Mouse (Mus musculus) hindbrain, embryonic 10.5 days (tissue): ENCODE data around the gene Slc25a48. TPM values are rescaled to one million over a fixed set of nuclear protein-coding genes. Genes with fewer than 3 reads are reported as not detected.

Experiments
- DNase-seq: peaks from one replicate; pipeline ENCODE4 v3.0.0-alpha.2; 2017; ENCODE audit warnings: low spot score
- H3K27ac ChIP-seq: fragments of 300-500 bp; sonication (generic); 2 replicates; pipeline ENCODE4 v1.5.1; 2016; ENCODE audit warnings: mild to moderate bottlenecking, moderate library complexity
- H3K27me3 ChIP-seq: fragments of 300-500 bp; sonication (generic); 2 replicates; pipeline ENCODE4 v1.6.1; 2016; ENCODE audit warnings: mild to moderate bottlenecking; ENCODE audit not compliant: poor library complexity, insufficient read depth, severe bottlenecking
- H3K36me3 ChIP-seq: fragments of 300-500 bp; sonication (generic); 2 replicates; pipeline ENCODE4 v1.6.1; 2016; ENCODE audit warnings: mild to moderate bottlenecking, moderate library complexity
- H3K4me1 ChIP-seq: fragments of 300-500 bp; sonication (generic); replicated peaks from 2 replicates; pipeline ENCODE4 v1.6.1; 2016; ENCODE audit warnings: mild to moderate bottlenecking
- H3K4me3 ChIP-seq: fragments of 300-500 bp; sonication (generic); 2 replicates; pipeline ENCODE4 v1.5.1; 2016; ENCODE audit warnings: mild to moderate bottlenecking, moderate library complexity
- H3K9me3 ChIP-seq: fragments of 300-500 bp; sonication (generic); 2 replicates; pipeline ENCODE4 v1.6.1; 2016; ENCODE audit warnings: mild to moderate bottlenecking, moderate library complexity
- WGBS: fragments of 180-500 bp; shearing (Covaris S2); methylation state at CpG from one replicate; pipeline ENCODE4 v1.1.7; 2016; 5-methylcytosine and 5-hydroxymethylcytosine counted together
- polyA plus RNA-seq: library from polyadenylated mRNA; unstranded; fragments of >200 nt; fragmentation: Nextera tagmentation; extraction: Ambion mirVana; gene quantifications from 2 replicates; pipeline ENCODE4 v1.2.1, GENCODE M21; 2016

Slc25a48 gene
- polyA plus RNA-seq, 1 experiment from 2014 or later, result 0.12 TPM

GRCm38 (mm10) chr13:56428724-56429500 lies 9.2 kb upstream of the Slc25a48 start:
- DNase-seq, result peak; percentile 86
- Histone ChIP-seq H3K27me3 (peaks cover 51% of the 10 kb centered on the region), H3K4me3 (no peak overlapping the region), H3K9me3 (no peaks in the 10 kb centered on the region), H3K4me1 (peaks cover 25% of the 10 kb centered on the region), H3K36me3 (no peaks in the 10 kb centered on the region), H3K27ac (peak overlapping the region; percentile 29; the same call in 1 of the 2 replicates)
- 31% methylated on average over 16 of the region's 16 CpGs for WGBS

DNA sequence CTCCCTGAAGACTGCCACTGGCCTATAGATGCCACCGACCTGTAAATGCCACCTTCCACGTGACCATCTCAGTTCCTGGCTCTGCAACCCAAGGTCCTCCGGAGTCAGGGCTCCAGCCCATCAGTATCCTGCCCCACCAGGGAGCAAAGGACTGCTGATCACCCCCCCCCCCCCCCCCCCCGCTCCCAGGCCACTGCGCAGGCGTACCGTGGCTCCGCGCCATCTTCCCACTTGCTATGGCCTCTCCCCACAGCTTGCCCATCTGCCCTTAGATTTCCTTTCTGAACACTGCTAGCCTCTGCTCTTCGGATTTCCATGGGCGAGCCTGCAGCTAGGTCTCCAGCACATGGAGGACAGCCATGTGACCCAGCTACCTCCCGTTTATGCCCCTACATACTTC lies 5.7 kb upstream of the Slc25a48 start:
- Histone ChIP-seq H3K4me1 (peaks cover 37% of the 10 kb centered on the region), H3K27ac (0 out of 2 replicates have a peak overlapping the region, but pooled peaks have one; percentile 70), H3K4me3 (no peak overlapping the region), H3K9me3 (no peaks in the 10 kb centered on the region), H3K36me3 (no peaks in the 10 kb centered on the region), H3K27me3 (peaks cover 70% of the 10 kb centered on the region)
- no peak for DNase-seq
- 88% methylated on average over 11 of the region's 12 CpGs for WGBS

GRCm38 (mm10) chr13:56433466-56433865 lies 4.7 kb upstream of the Slc25a48 start:
- Histone ChIP-seq H3K27ac (peak overlapping the region; percentile 70), H3K27me3 (peaks cover 70% of the 10 kb centered on the region), H3K4me3 (no peak overlapping the region), H3K9me3 (no peaks in the 10 kb centered on the region), H3K36me3 (no peaks in the 10 kb centered on the region), H3K4me1 (peaks cover 44% of the 10 kb centered on the region)
- WGBS, result 9% methylated on average over 10 of the region's 10 CpGs
- DNase-seq, result peak; percentile 88

- H3K4me3 ChIP-seq, result no peak overlapping the region
- H3K4me1 ChIP-seq, result peaks cover 44% of the 10 kb centered on the region
- no peaks in the 10 kb centered on the region for H3K9me3 ChIP-seq
- DNase-seq, result no peak
- no peaks in the 10 kb centered on the region for H3K36me3 ChIP-seq
- peaks cover 71% of the 10 kb centered on the region for H3K27me3 ChIP-seq
- 75% methylated on average over 9 of the region's 9 CpGs for WGBS
- peak overlapping the region; percentile 70 for H3K27ac ChIP-seq
These were observed 3.8 kb upstream of the Slc25a48 start for GRCm38 (mm10) chr13:56434311-56434751.

GRCm38 (mm10) chr13:56435615-56436287 lies 2.4 kb upstream of the Slc25a48 start:
- 70% methylated on average over 10 of the region's 10 CpGs for WGBS
- H3K27ac ChIP-seq, result no peak overlapping the region
- no peaks in the 10 kb centered on the region for H3K36me3 ChIP-seq
- H3K4me3 ChIP-seq, result no peak overlapping the region
- H3K4me1 ChIP-seq, result peaks cover 43% of the 10 kb centered on the region
- no peaks in the 10 kb centered on the region for H3K9me3 ChIP-seq
- H3K27me3 ChIP-seq, result peaks cover 73% of the 10 kb centered on the region
- no peak for DNase-seq

- Histone ChIP-seq H3K4me3 (no peak overlapping the region), H3K9me3 (no peaks in the 10 kb centered on the region), H3K36me3 (no peaks in the 10 kb centered on the region), H3K4me1 (peaks cover 5% of the 10 kb centered on the region), H3K27ac (no peak overlapping the region), H3K27me3 (peaks cover 32% of the 10 kb centered on the region)
- DNase-seq, result no peak
- 84% methylated on average over 7 of the region's 7 CpGs for WGBS
These were observed 5.3 kb downstream of the Slc25a48 start for GRCm38 (mm10) chr13:56443411-56443810.

GRCm38 (mm10) chr13:56444112-56444511 lies 6.0 kb downstream of the Slc25a48 start:
- no peaks in the 10 kb centered on the region for H3K36me3 ChIP-seq
- H3K4me1 ChIP-seq, result no peaks in the 10 kb centered on the region; the same call in 1 of the 2 replicates
- H3K4me3 ChIP-seq, result no peak overlapping the region
- H3K27me3 ChIP-seq, result peaks cover 25% of the 10 kb centered on the region
- DNase-seq, result no peak
- no peaks in the 10 kb centered on the region for H3K9me3 ChIP-seq
- no peak overlapping the region for H3K27ac ChIP-seq
- 88% methylated on average over 3 of the region's 3 CpGs for WGBS

DNA sequence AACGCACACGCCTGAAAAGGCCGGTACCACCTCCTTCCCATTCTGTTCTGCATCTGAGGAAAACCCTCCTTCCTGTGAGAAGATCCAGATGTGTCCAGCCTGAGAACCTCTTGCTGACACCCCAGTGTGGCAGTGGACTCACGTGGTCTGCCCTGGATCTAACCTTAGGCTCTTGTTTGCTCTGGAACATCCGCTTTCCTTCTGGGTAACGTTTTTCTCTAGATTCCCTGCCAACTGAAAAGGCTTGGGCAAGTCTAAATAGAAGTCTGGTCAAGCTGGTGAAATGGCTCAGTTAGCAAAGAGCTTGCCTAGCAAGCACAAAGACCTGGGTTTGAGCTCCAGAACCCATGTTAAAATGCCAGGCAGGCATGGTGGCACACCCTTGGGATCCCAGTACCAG lies 6.8 kb downstream of the Slc25a48 start:
- Histone ChIP-seq H3K27ac (no peak overlapping the region), H3K36me3 (no peaks in the 10 kb centered on the region), H3K9me3 (no peaks in the 10 kb centered on the region), H3K4me3 (no peak overlapping the region), H3K27me3 (peaks cover 16% of the 10 kb centered on the region), H3K4me1 (no peaks in the 10 kb centered on the region; the same call in 1 of the 2 replicates)
- 86% methylated on average over 6 of the region's 6 CpGs for WGBS
- DNase-seq, result no peak

GRCm38 (mm10) chr13:56449239-56450030 lies 11.3 kb downstream of the Slc25a48 start:
- Histone ChIP-seq H3K9me3 (no peaks in the 10 kb centered on the region), H3K27me3 (peaks cover 4% of the 10 kb centered on the region), H3K4me1 (no peaks in the 10 kb centered on the region), H3K36me3 (no peaks in the 10 kb centered on the region), H3K4me3 (no peak overlapping the region), H3K27ac (no peak overlapping the region)
- WGBS, result 89% methylated on average over 10 of the region's 10 CpGs
- no peak for DNase-seq

- no peaks in the 10 kb centered on the region for H3K36me3 ChIP-seq
- H3K4me3 ChIP-seq, result no peak overlapping the region
- H3K27ac ChIP-seq, result no peak overlapping the region
- H3K27me3 ChIP-seq, result no peaks in the 10 kb centered on the region
- no peaks in the 10 kb centered on the region for H3K9me3 ChIP-seq
- no peaks in the 10 kb centered on the region for H3K4me1 ChIP-seq
- WGBS, result 89% methylated on average over 8 of the region's 8 CpGs
- DNase-seq, result no peak
These were observed 11.9 kb downstream of the Slc25a48 start for GRCm38 (mm10) chr13:56450035-56450434.

GRCm38 (mm10) chr13:56458001-56458400 lies 19.8 kb downstream of the Slc25a48 start:
- H3K4me1 ChIP-seq, result peaks cover 9% of the 10 kb centered on the region
- 58% methylated on average over 9 of the region's 9 CpGs for WGBS

DNA sequence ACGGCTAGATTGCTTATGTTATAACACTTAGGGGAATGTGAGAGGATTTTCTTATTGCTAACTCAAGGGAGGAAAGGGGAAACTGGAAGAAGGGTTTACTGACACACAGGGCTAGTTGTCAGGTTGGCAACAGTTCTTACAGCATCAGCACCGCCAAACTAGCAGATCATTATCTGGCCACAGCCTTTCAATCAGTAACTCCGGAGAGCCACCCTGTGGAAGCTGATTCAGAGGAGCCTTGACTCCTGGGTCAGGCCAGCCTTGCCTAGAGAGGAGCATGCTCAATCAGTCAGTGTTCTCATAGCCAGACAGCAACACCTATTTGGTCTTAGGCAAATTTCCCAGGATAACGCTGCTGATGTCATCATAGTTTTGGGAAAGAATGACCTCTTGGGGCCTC lies 23.3 kb downstream of the Slc25a48 start:
- no peak overlapping the region for H3K4me3 ChIP-seq
- no peaks in the 10 kb centered on the region for H3K27me3 ChIP-seq
- WGBS, result 86% methylated on average over 4 of the region's 4 CpGs
- no peak overlapping the region for H3K27ac ChIP-seq
- no peaks in the 10 kb centered on the region for H3K36me3 ChIP-seq
- DNase-seq, result no peak
- peaks cover 27% of the 10 kb centered on the region for H3K4me1 ChIP-seq
- H3K9me3 ChIP-seq, result no peaks in the 10 kb centered on the region

More at GRCm38 (mm10) chr13:56458001-56458400, 19.8 kb downstream of the Slc25a48 start:
- H3K27ac ChIP-seq, result no peak overlapping the region
- no peak overlapping the region for H3K4me3 ChIP-seq
- no peaks in the 10 kb centered on the region for H3K36me3 ChIP-seq
- DNase-seq, result no peak
- no peaks in the 10 kb centered on the region for H3K27me3 ChIP-seq
- H3K9me3 ChIP-seq, result no peaks in the 10 kb centered on the region
